Mouse (Mus musculus) limb, embryonic 10.5 days (tissue): ENCODE results near the gene Atf4. TPM values are rescaled to one million over a fixed set of nuclear protein-coding genes. Genes with fewer than 3 reads are reported as not detected.

Experiments used
- DNase-seq: peaks from one replicate; pipeline ENCODE4 v3.0.0-alpha.2; 2017; ENCODE audit warnings: low spot score
- H3K27ac ChIP-seq: fragments of 300-500 bp; sonication (generic); 2 replicates; pipeline ENCODE4 v1.5.1; 2016; ENCODE audit warnings: mild to moderate bottlenecking
- H3K27me3 ChIP-seq: fragments of 300-500 bp; sonication (generic); 2 replicates; pipeline ENCODE4 v1.6.1; 2016; ENCODE audit warnings: low read depth, mild to moderate bottlenecking; ENCODE audit not compliant: poor library complexity, severe bottlenecking
- H3K36me3 ChIP-seq: fragments of 300-500 bp; sonication (generic); 2 replicates; pipeline ENCODE4 v1.6.1; 2016; ENCODE audit warnings: mild to moderate bottlenecking, moderate library complexity
- H3K4me1 ChIP-seq: fragments of 300-500 bp; sonication (generic); 2 replicates; pipeline ENCODE4 v1.6.1; 2016
- H3K4me3 ChIP-seq: fragments of 300-500 bp; sonication (generic); 2 replicates; pipeline ENCODE4 v1.5.1; 2016; ENCODE audit warnings: mild to moderate bottlenecking, moderate library complexity
- H3K9me3 ChIP-seq: fragments of 300-500 bp; sonication (generic); replicated peaks from 2 replicates; pipeline ENCODE4 v1.6.1; 2016; ENCODE audit warnings: mild to moderate bottlenecking
- WGBS: fragments of 180-500 bp; shearing (Covaris S2); methylation state at CpG from one replicate; pipeline ENCODE4 v1.1.7; 2016; 5-methylcytosine and 5-hydroxymethylcytosine counted together
- polyA plus RNA-seq: library from polyadenylated mRNA; unstranded; fragments of >200 nt; fragmentation: Nextera tagmentation; extraction: Ambion mirVana; gene quantifications from 2 replicates; pipeline ENCODE4 v1.2.1, GENCODE M21; 2016

Atf4 gene
- polyA plus RNA-seq, 1 experiment from 2014 or later = 113 TPM

- Histone ChIP-seq H3K36me3 (no peaks in the 10 kb centered on the region), H3K9me3 (no peaks in the 10 kb centered on the region), H3K4me3 (no peak overlapping the region), H3K27me3 (peaks cover 14% of the 10 kb centered on the region), H3K27ac (no peak overlapping the region), H3K4me1 (no peaks in the 10 kb centered on the region)
- 1% methylated on average over 6 of the region's 6 CpGs for WGBS
- DNase-seq = peak; percentile 92
Measured at GRCm38 (mm10) chr15:80277625-80278024, 22.6 kb downstream of the Atf4 start.

GRCm38 (mm10) chr15:80278121-80278759 is 23.3 kb downstream of the Atf4 start:
- H3K27ac ChIP-seq = no peak overlapping the region
- no peak overlapping the region for H3K4me3 ChIP-seq
- H3K4me1 ChIP-seq = no peaks in the 10 kb centered on the region
- WGBS = 82% methylated on average over 5 of the region's 5 CpGs
- no peak for DNase-seq
- H3K36me3 ChIP-seq = no peaks in the 10 kb centered on the region
- H3K27me3 ChIP-seq = peaks cover 20% of the 10 kb centered on the region
- H3K9me3 ChIP-seq = no peaks in the 10 kb centered on the region

DNA sequence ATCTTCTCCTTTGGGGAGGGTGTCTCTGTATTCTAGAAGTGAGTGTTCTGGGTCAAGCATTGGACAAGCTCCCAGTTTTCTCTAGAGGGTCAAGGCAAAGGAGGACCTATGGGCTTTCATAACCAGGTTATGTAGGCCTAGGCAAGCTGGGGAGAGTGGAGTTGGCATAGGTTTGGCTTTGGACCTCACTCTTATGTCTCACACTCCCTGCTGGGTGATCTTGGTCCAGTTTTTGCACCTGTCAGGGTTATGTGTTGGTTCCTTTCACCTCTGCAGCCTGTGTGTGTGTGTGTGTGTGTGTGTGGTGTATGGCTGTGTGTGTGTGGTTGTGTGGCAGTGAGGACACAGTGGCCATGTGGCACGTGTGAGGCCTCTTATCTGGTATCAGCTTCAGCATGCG is 24.1 kb downstream of the Atf4 start:
- H3K4me3 ChIP-seq = no peak overlapping the region
- no peaks in the 10 kb centered on the region for H3K9me3 ChIP-seq
- peaks cover 28% of the 10 kb centered on the region for H3K27me3 ChIP-seq
- H3K4me1 ChIP-seq = no peaks in the 10 kb centered on the region
- 83% methylated on average over 2 of the region's 2 CpGs for WGBS
- DNase-seq = no peak
- no peaks in the 10 kb centered on the region for H3K36me3 ChIP-seq
- H3K27ac ChIP-seq = no peak overlapping the region

DNA sequence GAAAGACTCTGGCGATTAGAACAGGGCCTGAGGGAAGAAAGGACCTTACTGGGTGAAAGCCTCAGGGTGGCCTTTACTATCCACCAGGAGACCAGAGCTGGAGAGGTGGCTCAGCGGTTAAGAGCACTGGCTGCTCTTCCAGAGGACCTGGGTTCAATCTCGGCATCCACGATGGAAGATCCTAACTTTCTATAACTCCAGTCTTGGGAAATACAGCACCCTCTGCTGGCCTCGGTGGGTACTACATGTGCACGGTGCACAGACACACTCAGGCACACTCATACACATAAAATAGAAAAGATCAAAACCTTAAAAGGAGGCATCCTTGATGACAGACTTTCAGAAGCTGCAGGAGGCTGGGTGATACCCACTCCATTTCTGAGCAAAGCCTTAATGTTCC is 25.7 kb downstream of the Atf4 start:
- H3K36me3 ChIP-seq = no peaks in the 10 kb centered on the region
- no peaks in the 10 kb centered on the region for H3K4me1 ChIP-seq
- peaks cover 44% of the 10 kb centered on the region for H3K27me3 ChIP-seq
- H3K27ac ChIP-seq = no peak overlapping the region
- 29% methylated on average over 6 of the region's 6 CpGs for WGBS
- peak; percentile 82 for DNase-seq
- H3K9me3 ChIP-seq = no peaks in the 10 kb centered on the region
- no peak overlapping the region for H3K4me3 ChIP-seq

GRCm38 (mm10) chr15:80286851-80287415 is 31.9 kb downstream of the Atf4 start, which contains the start of gene Cacna1i:
Cacna1i (plus strand) TSS chr15:80287238.
- Histone ChIP-seq H3K27ac (no peak within 1 kb of the TSS), H3K9me3 (no peaks in the 10 kb centered on the region), H3K4me3 (peak within 1 kb of the TSS; percentile 54), H3K36me3 (no peaks in the 10 kb centered on the region), H3K27me3 (peaks cover 99% of the 10 kb centered on the region), H3K4me1 (peaks cover 22% of the 10 kb centered on the region)
- under 1% methylated on average over 50 of the region's 50 CpGs for WGBS
- DNase-seq = peak; percentile 43

GRCm38 (mm10) chr15:80288036-80288435 is 33.1 kb downstream of the Atf4 start:
- Histone ChIP-seq H3K27me3 (peaks cover 94% of the 10 kb centered on the region), H3K36me3 (no peaks in the 10 kb centered on the region), H3K4me1 (peaks cover 22% of the 10 kb centered on the region), H3K9me3 (no peaks in the 10 kb centered on the region), H3K27ac (no peak overlapping the region), H3K4me3 (peak overlapping the region; percentile 54)
- DNase-seq = peak; percentile 50
- 2% methylated on average over 23 of the region's 23 CpGs for WGBS

GRCm38 (mm10) chr15:80289436-80289835 is 34.5 kb downstream of the Atf4 start:
- Histone ChIP-seq H3K27me3 (peaks cover 80% of the 10 kb centered on the region), H3K4me1 (peaks cover 22% of the 10 kb centered on the region), H3K4me3 (no peak overlapping the region), H3K27ac (no peak overlapping the region), H3K9me3 (no peaks in the 10 kb centered on the region), H3K36me3 (no peaks in the 10 kb centered on the region)
- peak; percentile 83 for DNase-seq
- WGBS = 7% methylated on average over 10 of the region's 10 CpGs

- 97% methylated on average over 1 of the region's 1 CpGs for WGBS
- H3K36me3 ChIP-seq = no peaks in the 10 kb centered on the region
- no peak for DNase-seq
- no peak overlapping the region for H3K4me3 ChIP-seq
- no peak overlapping the region for H3K27ac ChIP-seq
- no peaks in the 10 kb centered on the region for H3K4me1 ChIP-seq
- no peaks in the 10 kb centered on the region for H3K9me3 ChIP-seq
- peaks cover 3% of the 10 kb centered on the region for H3K27me3 ChIP-seq
Measured at GRCm38 (mm10) chr15:80297146-80297545, 42.2 kb downstream of the Atf4 start.

DNA sequence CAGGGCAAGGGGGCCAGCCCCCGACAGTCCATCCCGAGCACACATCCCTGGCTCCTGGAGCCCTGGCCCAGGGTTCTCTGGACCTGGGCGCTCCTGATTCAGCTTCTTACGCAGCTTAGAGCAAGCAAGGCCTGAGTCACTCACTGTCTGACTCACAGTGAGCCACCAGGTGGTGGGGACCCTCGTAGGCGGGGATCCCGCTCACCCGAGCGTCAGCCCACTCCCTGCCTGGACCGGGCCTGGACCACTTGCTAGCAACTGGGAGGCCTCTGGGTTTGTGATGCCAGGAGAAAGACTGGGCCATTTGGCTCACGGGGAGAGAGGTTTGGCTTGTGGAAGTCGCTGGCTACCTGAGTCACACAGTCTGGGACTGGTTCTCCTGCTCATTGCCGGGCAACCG is 48.8 kb downstream of the Atf4 start:
- H3K4me3 ChIP-seq = no peak overlapping the region
- H3K36me3 ChIP-seq = no peaks in the 10 kb centered on the region
- H3K4me1 ChIP-seq = peaks cover 10% of the 10 kb centered on the region; the same call in 1 of the 2 replicates
- no peak overlapping the region for H3K27ac ChIP-seq
- no peak for DNase-seq
- no peaks in the 10 kb centered on the region; the same call in 1 of the 2 replicates for H3K27me3 ChIP-seq
- 73% methylated on average over 14 of the region's 14 CpGs for WGBS
- H3K9me3 ChIP-seq = no peaks in the 10 kb centered on the region

GRCm38 (mm10) chr15:80304188-80304587 is 49.2 kb downstream of the Atf4 start:
- H3K9me3 ChIP-seq = no peaks in the 10 kb centered on the region
- H3K4me3 ChIP-seq = no peak overlapping the region
- no peaks in the 10 kb centered on the region for H3K36me3 ChIP-seq
- no peaks in the 10 kb centered on the region; the same call in 1 of the 2 replicates for H3K27me3 ChIP-seq
- no peak for DNase-seq
- 89% methylated on average over 12 of the region's 12 CpGs for WGBS
- no peak overlapping the region for H3K27ac ChIP-seq
- H3K4me1 ChIP-seq = peaks cover 10% of the 10 kb centered on the region; the same call in 1 of the 2 replicates

DNA sequence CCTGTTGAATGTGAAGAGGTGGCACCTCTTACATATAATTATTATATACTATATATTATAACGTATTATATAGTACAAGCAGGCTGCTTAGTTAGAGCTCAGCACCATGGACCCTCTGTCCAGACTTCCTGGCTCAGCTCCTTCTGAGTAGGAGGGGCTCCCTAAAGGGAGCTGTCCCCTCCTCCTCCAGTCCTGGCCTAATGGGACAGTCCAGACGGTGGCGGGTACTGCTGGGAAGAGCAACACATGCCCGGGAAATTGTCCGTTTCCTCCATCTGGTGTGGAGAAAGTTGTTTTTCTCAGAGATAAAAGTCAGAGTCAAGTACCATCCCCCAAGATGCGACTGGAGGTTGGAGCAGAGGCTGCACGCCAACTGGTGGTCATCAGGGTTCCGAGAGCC is 51.2 kb downstream of the Atf4 start:
- Histone ChIP-seq H3K36me3 (no peaks in the 10 kb centered on the region), H3K27me3 (no peaks in the 10 kb centered on the region; the same call in 1 of the 2 replicates), H3K4me3 (no peak overlapping the region), H3K4me1 (peaks cover 10% of the 10 kb centered on the region; the same call in 1 of the 2 replicates), H3K9me3 (no peaks in the 10 kb centered on the region), H3K27ac (no peak overlapping the region)
- no peak for DNase-seq
- WGBS = 47% methylated on average over 8 of the region's 8 CpGs
